In the genomic region with DNA sequence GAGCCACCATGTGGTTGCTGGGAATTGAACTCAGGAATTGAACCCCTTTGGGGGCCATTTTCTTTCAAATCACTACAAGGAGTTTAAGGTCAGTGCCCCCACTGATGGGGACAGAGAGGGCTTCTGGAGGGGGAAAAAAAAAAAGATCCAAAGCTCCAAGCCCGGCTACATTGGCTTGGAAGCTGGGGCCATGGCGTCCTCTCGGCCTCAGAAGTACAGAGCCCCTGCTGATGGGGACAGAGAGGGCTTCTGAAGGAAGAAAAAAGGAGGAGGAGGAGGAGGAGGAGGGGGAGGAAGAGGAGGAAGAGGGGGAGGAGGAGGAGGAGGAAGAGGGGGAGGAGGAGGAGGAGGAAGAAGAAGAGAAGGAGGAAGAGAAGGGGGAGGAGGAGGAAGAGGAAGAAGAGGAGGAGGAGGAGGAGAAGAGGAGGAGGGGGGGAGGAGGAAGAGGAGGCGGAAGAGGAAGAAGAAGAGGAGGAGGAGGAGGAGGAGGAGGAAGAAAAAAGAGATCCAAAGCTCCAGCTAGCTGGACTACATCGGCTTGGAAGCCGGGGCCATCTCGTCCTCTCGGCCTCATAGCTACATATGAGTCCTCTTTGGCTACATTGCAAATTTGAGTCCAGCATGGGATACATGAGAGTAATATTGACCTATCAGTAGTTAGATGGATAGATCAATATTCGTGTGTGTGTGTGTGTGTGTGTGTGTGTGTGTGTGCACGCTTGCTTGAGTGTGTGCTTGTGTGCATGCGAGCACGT, we compare ENCODE assay signal across 8 mouse cellular contexts. TPM values are rescaled to one million over a fixed set of nuclear protein-coding genes. Genes with fewer than 3 reads are reported as not detected.
DNase-seq lines count a peak whose midpoint lies in the region; ATAC-seq and TF ChIP-seq lines count a peak whose summit lies in the region.

No protein-coding gene starts in this region.

- TF ChIP-seq CTCF in left cerebral cortex, adult 2 months (IDR thresholded peaks at IDR 0.05), result no peak

- H3K27me3 ChIP-seq in limb, embryonic 14.5 days (ENCODE audit: control insufficient read depth, insufficient read depth, low read length), result no peaks in the 10 kb centered on the region

- H3K9ac ChIP-seq in limb, embryonic 14.5 days (ENCODE audit: low read depth, low read length, severe bottlenecking), result no peak overlapping the region

- H3K36me3 ChIP-seq in limb, embryonic 14.5 days (ENCODE audit: control insufficient read depth, insufficient read depth, low read length), result no peaks in the 10 kb centered on the region

- WGBS in limb, embryonic 14.5 days, result 59% methylated on average over 12 of the region's 12 CpGs

- no peak for TF ChIP-seq POLR2A in limb, embryonic 14.5 days (IDR thresholded peaks at IDR 0.05; ENCODE audit: borderline replicate concordance, extremely low read depth, insufficient read depth, insufficient read length)

- ATAC-seq in limb, embryonic 14.5 days (ENCODE audit: low FRiP score, low read depth), result no peak

- peak; percentile 78 to 79 for DNase-seq in left cerebral cortex, adult 2 months (ENCODE audit: extremely low spot score in 1 of 2, low spot score in 2 of 2)
- no peak for DNase-seq in left cerebral cortex, adult 8-10 months (ENCODE audit: low spot score in 2 of 2)
- DNase-seq in adrenal gland, adult 18-20 months (ENCODE audit: low spot score in 2 of 2), result peak; percentile 74 to 82
- DNase-seq in embryo, embryonic 9.5 days (ENCODE audit: extremely low spot score), result peak; percentile 54
- DNase-seq in heart, postnatal 36 days, result peak; percentile 69 to 74
- peak; percentile 97 for DNase-seq in limb, embryonic 14.5 days (ENCODE audit: low spot score)
- peak; percentile 56 for DNase-seq in ovary, postnatal 36 days (ENCODE audit: low spot score)
- DNase-seq in thymus, postnatal 25 days, result peak; percentile 37

- H3K4me3 ChIP-seq in left cerebral cortex, adult 2 months, result no peak overlapping the region
- no peak overlapping the region for H3K4me3 ChIP-seq in limb, embryonic 14.5 days (replicated peaks; ENCODE audit: low read length)

- H3K27ac ChIP-seq in left cerebral cortex, adult 2 months, result no peak overlapping the region
- no peak overlapping the region for H3K27ac ChIP-seq in limb, embryonic 14.5 days (replicated peaks; ENCODE audit: low read depth, low read length)

- no peaks in the 10 kb centered on the region for H3K9me3 ChIP-seq in limb, embryonic 14.5 days (ENCODE audit: control insufficient read depth, low read length)

- no peak overlapping the region for H3K4me2 ChIP-seq in limb, embryonic 14.5 days (replicated peaks; ENCODE audit: low read depth, low read length, severe bottlenecking)

- intact Hi-C loops in left cerebral cortex, adult 2 months (cut with DNase I), result loop anchor here (5.0 kb wide), 1 partner anchor 76 kb away; no protein-coding TSS in a partner anchor
- intact Hi-C loops in heart, postnatal 36 days (cut with DNase I), result no loop called here

- H3K4me1 ChIP-seq in limb, embryonic 14.5 days (ENCODE audit: control insufficient read depth, insufficient read depth, low read length), result no peaks in the 10 kb centered on the region

RNA-seq across cellular contexts. Expression of gene Gtpbp4, which starts 15.9 kb away (rescaled TPM):
- total RNA-seq in left cerebral cortex, adult 2 months (2021), result 10 to 100 TPM; 41.2 to 44.1 TPM
- total RNA-seq in left cerebral cortex, adult 8-10 months (2022), result 10 to 100 TPM; 38.0 to 44.3 (median 41.4) TPM
- 10 to 100 TPM; 70.7 to 72.4 TPM for total RNA-seq in adrenal gland, adult 18-20 months (2021)
- total RNA-seq in heart, postnatal 36 days (2021), result 10 to 100 TPM; 39.5 to 42.0 TPM
- polyA plus RNA-seq in limb, embryonic 14.5 days (2012; rRNA removed), result 21.0 and 30.6 TPM in 2 replicates
- polyA plus RNA-seq in limb, embryonic 14.5 days (2014; fragmentation: Nextera tagmentation; extraction: Ambion mirVana), result 76.1 and 78.3 TPM in 2 replicates

RNA-seq across cellular contexts. Expression of gene Idi2, which starts 59.1 kb away (rescaled TPM):
- not detected for total RNA-seq in left cerebral cortex, adult 2 months (2021)
- total RNA-seq in left cerebral cortex, adult 8-10 months (2022), result not detected
- total RNA-seq in adrenal gland, adult 18-20 months (2021), result not detected
- not detected for total RNA-seq in heart, postnatal 36 days (2021)
- 0.04 TPM in 1 of 2 replicates, not detected in the other for polyA plus RNA-seq in limb, embryonic 14.5 days (2012; rRNA removed)
- polyA plus RNA-seq in limb, embryonic 14.5 days (2014; fragmentation: Nextera tagmentation; extraction: Ambion mirVana), result not detected in 2 replicates

Comparison
In these comparisons a context has a peak if more than half of its experiments do, and no peak if none do; other contexts are left out.
1. DNase-seq: peak in left cerebral cortex, adult 2 months (2 of 2), adrenal gland, adult 18-20 months (2 of 2), embryo, embryonic 9.5 days (single experiment), heart, postnatal 36 days (2 of 2), limb, embryonic 14.5 days (single experiment), ovary, postnatal 36 days (single experiment) and thymus, postnatal 25 days (single experiment); none in left cerebral cortex, adult 8-10 months (0 of 2).